Mouse (Mus musculus) erythroblast, embryonic 14.5 days (primary cell): ENCODE data around the gene 1700025F22Rik.

Source experiments
- GATA1 ChIP-seq: IDR thresholded peaks from 2 replicates; pipeline ENCODE4 v1.6.1; 2012; ENCODE audit warnings: low read length, inconsistent platforms, mixed read lengths
- TAL1 ChIP-seq: IDR thresholded peaks from 3 replicates; pipeline ENCODE4 v1.6.1; 2012; ENCODE audit warnings: low read length, inconsistent platforms, mixed read lengths

DNA sequence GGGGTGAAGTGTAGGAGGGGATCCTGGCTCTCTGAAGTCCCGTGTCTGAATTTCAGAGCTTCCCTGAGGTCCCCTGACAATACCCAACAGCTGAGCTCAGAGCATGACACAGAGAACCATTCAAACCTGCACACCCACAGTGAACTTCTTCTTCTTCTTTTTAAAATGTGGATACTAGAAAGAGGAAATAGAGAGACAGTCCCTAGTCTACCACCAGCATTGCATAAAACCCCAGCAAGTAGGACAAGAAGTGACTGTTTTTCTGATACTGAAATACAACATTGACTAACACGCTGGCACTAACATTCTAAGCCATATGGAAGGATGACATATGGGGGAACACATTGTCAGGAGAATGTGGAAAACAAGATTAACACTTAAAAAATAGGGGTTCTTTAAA lies 45.8 kb downstream of the 1700025F22Rik start:
- TF ChIP-seq GATA1 (no peak), TAL1 (no peak)
